Mouse (Mus musculus) adrenal gland, adult 18-20 months (tissue): Measurements from ENCODE around the gene Psmg3. TPM values are rescaled to one million over a fixed set of nuclear protein-coding genes. Genes with fewer than 3 reads are reported as not detected.

Experiments used
- DNase-seq, 2 experiments: peaks; one replicate each; pipeline ENCODE4 v3.0.0; 2021 to 2022; ENCODE audit warnings: low spot score in 2 of 2
- long read RNA-seq, 2 experiments: library from polyadenylated mRNA; stranded (forward); transcript quantifications; one replicate each; pipeline ENCODE4 v2.0.0; 2021
- total RNA-seq, 2 experiments: library from RNA; stranded (reverse); gene quantifications; 1 replicate in 1 of 2; 2 replicates in 1 of 2; pipeline ENCODE4 v1.2.3; 2021

Psmg3 gene
- 10 to 100 TPM; 18.3 to 19.9 TPM for total RNA-seq
- long read RNA-seq, experiment 1, partial matches to known transcripts = 1 of 4 reads
- long read RNA-seq, experiment 1, other reads (novel, unspliced or antisense) = 0 of 4 reads
- long read RNA-seq, experiment 2, transcript Psmg3-201 (3 exons, 883 nt) = major isoform, 21 of 27 reads
- long read RNA-seq, experiment 2, partial matches to known transcripts = 1 of 27 reads
- long read RNA-seq, experiment 2, other reads (novel, unspliced or antisense) = 0 of 27 reads

GRCm38 (mm10) chr5:139826357-139827055, at the start of gene Psmg3, which contains the start of gene Gm26938:
Psmg3 (minus strand) TSS chr5:139826885.
Gm26938 (minus strand) TSS chr5:139826407.
- peak; percentile 95 for DNase-seq

DNA sequence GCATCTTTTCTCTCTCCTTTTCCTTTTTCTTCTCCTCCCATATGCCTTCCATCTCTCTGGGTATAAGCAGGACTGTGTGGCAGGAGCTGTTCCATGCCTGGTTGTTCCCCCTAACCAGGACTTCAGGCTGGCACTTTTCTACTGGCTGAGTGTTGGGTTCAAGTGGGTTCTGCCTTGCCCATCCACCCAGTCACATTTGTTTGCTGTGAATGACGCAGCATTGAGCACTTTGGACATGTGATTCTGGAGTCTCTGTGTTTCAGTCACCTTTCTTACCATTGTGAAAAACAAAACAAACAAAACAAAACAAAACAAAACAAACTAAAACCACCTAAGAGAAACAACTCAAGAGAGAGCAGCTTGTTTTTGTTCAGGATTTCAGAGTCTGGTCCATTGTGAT, 44.8 kb upstream of the Psmg3 start:
- DNase-seq = no peak

GRCm38 (mm10) chr5:139870886-139871285, 44.2 kb upstream of the Psmg3 start:
- no peak for DNase-seq

DNA sequence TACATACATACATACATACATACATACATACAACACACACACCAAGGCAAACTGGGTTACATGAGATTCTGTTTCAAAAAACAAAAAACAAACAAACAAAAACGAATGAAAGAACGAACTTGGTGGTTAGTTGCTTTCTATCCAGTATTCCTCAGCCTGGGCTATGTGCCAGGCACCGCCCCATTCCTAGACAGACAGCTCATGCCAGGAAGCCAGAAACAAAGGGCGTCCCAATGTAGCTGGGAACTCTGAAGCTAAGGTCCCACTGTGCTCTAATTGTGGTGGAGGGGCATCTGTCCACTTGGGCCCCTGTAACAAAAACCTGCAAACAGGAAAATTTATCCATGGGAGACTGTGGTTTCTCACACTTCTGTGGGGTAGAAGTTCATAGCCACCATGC, 36.1 kb upstream of the Psmg3 start:
- DNase-seq = peak; percentile 49 to 59

DNA sequence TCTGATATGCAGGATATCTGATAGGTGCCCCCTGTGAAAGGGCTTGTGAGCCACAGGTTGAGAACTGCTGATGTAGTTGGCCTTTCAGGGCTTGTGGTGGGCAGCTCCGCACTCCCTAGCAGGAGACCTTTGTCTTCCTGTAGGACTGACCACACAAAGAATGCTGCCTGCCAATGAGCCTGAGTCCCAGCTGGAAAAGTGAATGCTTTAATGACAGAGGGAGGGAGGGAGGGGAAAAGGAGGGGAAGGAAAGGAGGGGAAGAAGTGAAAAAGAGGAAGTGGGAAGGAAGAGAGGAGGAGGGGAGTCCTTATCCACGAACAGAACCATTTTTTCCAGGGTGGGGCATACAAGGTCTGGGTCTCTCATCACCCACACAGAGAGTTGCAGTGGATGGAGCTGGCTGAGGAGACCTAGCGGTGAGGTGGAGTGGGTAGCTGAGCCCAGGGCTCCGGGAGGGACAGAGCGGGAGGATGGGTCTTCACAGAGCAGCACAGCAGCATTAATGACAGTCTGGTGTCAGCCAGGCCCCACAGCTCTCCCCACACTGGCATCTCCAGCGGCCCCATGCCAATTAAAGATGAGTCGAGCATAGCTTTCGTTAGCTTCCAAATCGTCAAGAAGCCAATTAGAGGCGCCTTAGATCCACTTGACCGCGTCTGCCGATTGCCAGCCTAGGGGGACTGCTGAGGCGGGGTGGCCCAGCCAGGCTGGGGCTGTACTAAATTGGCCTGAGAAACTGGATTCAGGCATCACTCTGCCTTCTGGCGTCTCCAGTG, 33.8 kb upstream of the Psmg3 start:
- no peak for DNase-seq

DNA sequence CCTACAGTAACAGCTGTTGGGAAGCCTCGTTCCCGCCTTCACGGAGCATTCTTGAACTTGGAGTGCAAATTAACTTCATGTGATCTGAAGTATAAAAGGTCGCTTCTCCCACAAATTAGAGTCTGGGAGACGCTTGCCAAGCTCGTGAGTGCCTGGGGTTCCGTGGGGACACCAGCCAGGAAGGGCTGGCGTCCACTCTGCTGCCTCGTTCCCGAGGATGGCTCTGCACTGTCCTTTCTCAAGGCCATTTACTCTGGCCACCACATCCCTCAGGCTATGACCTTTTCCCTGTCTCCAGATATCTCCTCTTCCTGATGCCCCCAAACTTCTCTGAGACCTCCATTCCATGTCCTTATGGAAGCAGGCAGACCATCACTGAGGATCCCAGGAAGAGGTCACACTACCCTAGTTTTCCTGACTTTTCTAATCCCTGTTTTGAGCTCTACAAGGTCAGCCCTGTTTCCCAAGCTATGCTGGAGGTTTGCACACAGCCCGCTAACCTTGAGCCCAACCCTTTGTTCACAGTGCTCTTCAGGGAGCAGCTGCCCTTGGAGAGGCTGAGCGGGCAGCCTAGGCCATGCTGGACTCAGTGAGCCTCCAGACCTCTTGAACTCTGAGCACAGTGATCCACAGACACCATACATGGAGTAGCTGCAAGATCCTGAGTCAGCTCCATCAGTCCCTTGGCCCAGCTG, 23.1 kb upstream of the Psmg3 start:
- peak in 1 of 2 experiments; percentile 40 for DNase-seq

DNA sequence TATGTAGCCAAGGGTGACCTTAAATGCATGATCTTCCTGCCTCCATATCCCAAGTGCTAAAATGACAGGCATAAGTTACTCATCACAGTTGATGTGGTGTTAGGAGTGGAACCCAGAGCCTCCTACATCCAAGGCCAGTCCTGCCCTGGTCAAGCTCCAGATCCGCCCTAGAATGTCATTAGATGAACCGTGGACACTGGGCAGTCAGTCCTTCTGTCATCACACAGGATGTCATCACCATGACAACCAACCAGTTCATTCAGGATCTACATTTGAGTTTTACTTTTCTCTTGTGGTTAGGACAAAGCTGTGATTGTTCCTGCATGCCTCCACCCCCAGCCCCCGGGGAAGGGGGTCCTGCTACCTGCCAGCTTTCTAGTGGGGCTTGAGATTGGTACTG, 12.5 kb upstream of the Psmg3 start:
- no peak for DNase-seq

DNA sequence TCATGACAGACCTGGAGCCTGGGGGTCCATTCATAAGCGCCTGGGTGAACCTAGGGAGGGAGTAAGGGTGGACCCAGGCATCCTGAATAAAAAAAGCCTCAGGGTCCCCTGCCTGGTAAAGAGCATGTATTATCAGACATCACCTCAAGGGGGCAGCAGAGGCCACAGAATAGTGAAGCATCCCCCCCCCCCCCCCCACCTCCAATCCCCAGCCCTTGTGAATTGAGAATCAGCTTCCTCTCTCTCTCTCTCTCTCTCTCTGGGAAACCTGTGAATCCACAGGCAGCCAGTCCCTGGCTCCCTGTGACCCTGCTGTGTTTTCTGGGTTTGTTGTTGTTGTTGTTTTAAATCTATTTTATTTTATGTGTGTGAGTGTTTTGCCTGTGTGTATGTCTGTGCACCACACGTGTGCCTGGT, 11.8 kb upstream of the Psmg3 start:
- DNase-seq = peak; percentile 68 to 69

GRCm38 (mm10) chr5:139835706-139836105, 9.0 kb upstream of the Psmg3 start:
- DNase-seq = no peak

GRCm38 (mm10) chr5:139832125-139832524, 5.4 kb upstream of the Psmg3 start:
- DNase-seq = no peak

- DNase-seq = no peak
These were observed 4.0 kb upstream of the Psmg3 start for GRCm38 (mm10) chr5:139830734-139831133.

DNA sequence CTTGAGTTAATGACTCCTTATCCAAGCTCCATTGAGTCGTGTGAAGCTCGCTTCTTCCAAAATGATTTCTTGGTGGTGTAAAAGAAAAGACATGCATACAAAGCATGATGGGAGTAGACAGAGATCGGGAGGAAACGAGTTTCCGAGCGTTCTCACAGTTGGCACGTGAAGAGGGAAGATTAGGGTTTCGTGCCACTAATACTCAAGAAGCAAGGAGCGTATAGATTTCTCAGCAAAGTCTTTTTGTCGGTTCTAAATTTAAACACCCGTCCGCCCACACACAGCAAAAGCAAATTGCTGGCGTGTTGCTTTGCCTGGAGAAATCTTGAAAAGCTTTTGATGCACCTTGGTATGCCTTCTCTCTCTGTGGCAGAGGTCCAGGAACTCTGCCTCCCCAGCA, 2.7 kb upstream of the Psmg3 start:
- DNase-seq = no peak

- DNase-seq = no peak
These were observed 908 bp upstream of the Psmg3 start for GRCm38 (mm10) chr5:139827593-139827992.

GRCm38 (mm10) chr5:139825947-139826346, 738 bp downstream of the Psmg3 start:
- no peak for DNase-seq

- no peak for DNase-seq
These were observed 2.2 kb downstream of the Psmg3 start for GRCm38 (mm10) chr5:139824531-139824930.

- no peak for DNase-seq
These were observed 4.9 kb downstream of the Psmg3 start for GRCm38 (mm10) chr5:139821466-139822459.

DNA sequence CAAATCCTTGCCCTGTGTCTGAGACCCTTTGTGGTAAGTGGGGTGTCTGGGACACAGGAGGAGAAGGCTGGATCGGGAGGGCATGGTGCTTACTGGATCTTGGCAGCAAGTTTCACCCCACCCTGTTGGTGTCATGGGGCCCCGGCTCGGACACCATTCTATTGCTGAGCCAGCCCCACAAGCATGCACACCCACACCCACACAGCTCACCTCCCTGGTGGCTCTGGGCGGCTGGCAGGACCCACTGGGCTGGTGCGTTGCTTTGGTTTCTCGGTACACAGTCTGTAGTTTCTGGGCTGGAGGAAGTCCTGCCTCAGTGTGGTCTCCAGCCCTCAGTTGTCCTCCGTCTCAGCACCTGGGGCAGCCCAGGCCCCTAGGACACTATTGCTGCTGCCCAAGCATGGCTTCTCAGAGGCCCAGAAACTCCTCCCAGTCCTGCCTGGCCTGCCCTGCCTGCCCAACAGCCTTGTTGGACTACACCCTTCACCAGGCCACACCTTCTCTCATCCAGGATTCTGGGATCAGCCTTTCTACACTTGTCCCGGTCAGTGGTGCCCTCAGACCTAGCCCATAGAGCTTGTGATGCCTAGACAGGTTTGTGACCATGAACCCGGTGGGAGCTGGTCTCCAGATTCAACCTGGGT, 7.0 kb downstream of the Psmg3 start, which contains the start of gene Tmem184a:
Gene Tmem184a, minus strand, starts transcription at position 380 of the 644 bp plus-strand sequence.
- DNase-seq = no peak

DNA sequence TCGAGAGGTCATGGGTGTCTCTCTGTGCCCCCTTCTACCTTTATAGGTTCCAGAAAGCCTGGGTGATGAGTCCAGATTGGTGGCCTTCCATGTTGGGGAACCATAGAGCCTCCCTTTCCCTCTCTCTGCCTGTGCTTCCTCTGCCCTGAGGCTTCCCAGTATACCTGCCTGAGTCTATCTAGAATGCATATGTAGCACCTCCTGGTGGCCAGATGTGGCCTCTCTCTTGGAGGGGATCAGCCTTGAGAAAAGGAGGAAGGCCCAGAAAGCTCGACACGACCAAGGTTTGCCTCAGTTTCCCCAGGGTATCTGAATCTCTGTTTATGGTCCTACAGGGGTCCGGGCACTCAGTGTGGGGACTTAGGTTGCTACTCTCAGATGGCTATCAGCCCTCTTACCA, 7.9 kb downstream of the Psmg3 start:
- DNase-seq = no peak

DNA sequence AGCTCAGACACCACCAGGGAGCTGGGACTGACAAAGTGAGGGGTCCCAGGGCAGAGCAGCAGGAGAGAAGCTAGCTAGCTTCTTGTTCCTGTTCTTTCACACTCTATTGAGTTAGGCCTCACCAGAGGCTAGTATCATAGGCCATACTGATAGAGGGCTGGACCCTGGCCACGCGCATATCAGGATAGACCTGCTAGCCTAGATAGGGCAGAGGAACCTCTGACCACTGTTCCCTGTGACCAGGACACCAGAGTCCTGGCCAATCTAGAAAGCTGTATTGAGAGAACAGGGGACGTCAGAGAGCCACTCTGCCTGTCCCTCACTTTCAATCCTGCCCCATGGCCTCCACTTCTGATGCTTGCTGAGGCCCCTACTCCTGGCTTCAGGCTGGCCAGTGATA, 8.6 kb downstream of the Psmg3 start:
- no peak for DNase-seq
